Mouse (Mus musculus) CD4-positive, CD25-positive, alpha-beta regulatory T cell, adult 9 weeks (primary cell): ENCODE measurements around the gene Krt83. TPM values are rescaled to one million over a fixed set of nuclear protein-coding genes. Genes with fewer than 3 reads are reported as not detected.

Source experiments
- polyA plus RNA-seq: library from polyadenylated mRNA; unstranded; fragments of 100-300 nt; shearing (Covaris generic); gene quantifications from one replicate; pipeline ENCODE4 v1.2.1, GENCODE M21; 2017

The Krt83 gene
- 4.1 TPM for polyA plus RNA-seq

DNA sequence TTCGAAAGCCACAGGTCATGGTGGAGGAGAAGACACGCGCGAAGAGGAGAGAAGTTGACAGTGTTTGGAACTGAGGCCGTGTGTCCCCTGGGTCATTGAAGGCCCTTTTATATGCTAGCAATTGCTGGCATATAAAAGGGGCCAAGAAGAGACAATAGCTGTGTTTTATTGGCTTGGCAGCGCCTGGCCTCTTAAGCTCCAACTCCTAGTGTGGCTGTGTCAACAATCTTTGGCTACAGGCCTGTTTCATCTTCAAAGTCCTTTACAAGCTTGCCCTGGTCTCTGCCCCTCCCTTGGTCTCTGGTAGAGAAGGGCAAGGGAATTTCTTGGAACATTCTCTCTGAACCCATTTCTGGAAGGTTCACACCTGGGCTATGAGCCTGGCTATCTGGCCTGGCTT lies at the start of gene Krt83:
Gene Krt83, minus strand, starts transcription at position 82 of the 400 bp plus-strand sequence.

GRCm38 (mm10) chr15:101532720-101533119 lies 41.4 kb upstream of the Krt83 start, which contains the start of gene Krt84:
Gene Krt84, minus strand, starts transcription at chr15:101532820.

GRCm38 (mm10) chr15:101517161-101517560 lies 25.8 kb upstream of the Krt83 start, which contains the start of gene Gm49425:
Gene Gm49425, minus strand, starts transcription at chr15:101517261.

GRCm38 (mm10) chr15:101472952-101473528 lies 18.3 kb downstream of the Krt83 start, which contains the start of gene Krt86:
Gene Krt86, plus strand, starts transcription at chr15:101473478.

GRCm38 (mm10) chr15:101463651-101464050 lies 27.7 kb downstream of the Krt83 start, which contains the start of gene Krt81:
Gene Krt81, minus strand, starts transcription at chr15:101463751.

GRCm38 (mm10) chr15:101447444-101447843 lies 43.9 kb downstream of the Krt83 start, which contains the start of gene Krt88:
Gene Krt88, plus strand, starts transcription at chr15:101447744.

GRCm38 (mm10) chr15:101438555-101438954 lies 52.8 kb downstream of the Krt83 start, which contains the start of gene Krt87:
Gene Krt87, minus strand, starts transcription at chr15:101438804.

Other genes starting within 250 kb of the Krt83 start
- gene Nr4a1, start 237.2 kb downstream of the Krt83 start, polyA plus RNA-seq = 116 TPM
- 96.9 TPM for gene Atg101, start 207.2 kb downstream of the Krt83 start, polyA plus RNA-seq
- 0.40 TPM for gene 6030408B16Rik, start 198.3 kb downstream of the Krt83 start, polyA plus RNA-seq
- gene Krt80, start 121.3 kb downstream of the Krt83 start, polyA plus RNA-seq = not detected
- not detected for gene Krt7, start 80.5 kb downstream of the Krt83 start, polyA plus RNA-seq
- gene Krt87, start 52.7 kb downstream of the Krt83 start, polyA plus RNA-seq = 0.37 TPM
- gene Krt88, start 43.8 kb downstream of the Krt83 start, polyA plus RNA-seq = not detected
- not detected for gene Krt81, start 27.8 kb downstream of the Krt83 start, polyA plus RNA-seq
- gene Krt86, start 18.0 kb downstream of the Krt83 start, polyA plus RNA-seq = not detected
- gene Gm49425, start 25.7 kb upstream of the Krt83 start, polyA plus RNA-seq = not detected
- gene Krt84, start 41.3 kb upstream of the Krt83 start, polyA plus RNA-seq = not detected
- not detected for gene Krt82, start 59.2 kb upstream of the Krt83 start, polyA plus RNA-seq
- not detected for gene Krt90, start 71.4 kb upstream of the Krt83 start, polyA plus RNA-seq
- not detected for gene Krt75, start 82.4 kb upstream of the Krt83 start, polyA plus RNA-seq
- not detected for gene Gm5414, start 136.7 kb upstream of the Krt83 start, polyA plus RNA-seq
- gene Gm5478, start 155.9 kb upstream of the Krt83 start, polyA plus RNA-seq = not detected
- not detected for gene Krt6b, start 188.8 kb upstream of the Krt83 start, polyA plus RNA-seq
- gene Krt6a, start 202.8 kb upstream of the Krt83 start, polyA plus RNA-seq = not detected
- not detected for gene Krt5, start 221.4 kb upstream of the Krt83 start, polyA plus RNA-seq